Mouse (Mus musculus) liver, embryonic 16.5 days (tissue): Measurements from ENCODE around the gene Cdk12. TPM values are rescaled to one million over a fixed set of nuclear protein-coding genes. Genes with fewer than 3 reads are reported as not detected.
"Not testable (repeated sequence)": the region's sequence is repeated elsewhere in the genome, so short reads cannot be mapped to it uniquely, and the experiment has no call there.

Source experiments
- ATAC-seq: fragments of 200-750 bp; cut with Nextera tagmentation; 2 replicates; pipeline ENCODE4 v1.8.0; 2017; ENCODE audit warnings: low read depth, mild to moderate bottlenecking, moderate number of reproducible peaks, moderate library complexity
- H3K27ac ChIP-seq: fragments of 300-500 bp; sonication (generic); 2 replicates; pipeline ENCODE4 v1.5.1; 2014; ENCODE audit warnings: mild to moderate bottlenecking, low read length
- H3K27me3 ChIP-seq: fragments of 300-500 bp; sonication (generic); 2 replicates; pipeline ENCODE4 v1.6.1; 2014; ENCODE audit warnings: low read depth, low read length, mixed read lengths; ENCODE audit not compliant: control insufficient read depth, insufficient read depth
- H3K36me3 ChIP-seq: fragments of 300-500 bp; sonication (generic); 2 replicates; pipeline ENCODE4 v1.6.1; 2014; ENCODE audit warnings: mild to moderate bottlenecking; ENCODE audit not compliant: control insufficient read depth, insufficient read depth
- H3K4me1 ChIP-seq: fragments of 300-500 bp; sonication (generic); 2 replicates; pipeline ENCODE4 v1.6.1; 2014; ENCODE audit warnings: low read depth, low read length, mixed read lengths; ENCODE audit not compliant: control insufficient read depth
- H3K4me2 ChIP-seq: fragments of 300-500 bp; sonication (generic); 2 replicates; pipeline ENCODE4 v1.6.1; 2014; ENCODE audit warnings: low read depth, low read length, mixed read lengths
- H3K4me3 ChIP-seq: fragments of 300-500 bp; sonication (generic); 2 replicates; pipeline ENCODE4 v1.5.1; 2014; ENCODE audit warnings: low read depth, mild to moderate bottlenecking, low read length
- H3K9ac ChIP-seq: fragments of 300-500 bp; sonication (generic); 2 replicates; pipeline ENCODE4 v1.6.1; 2014; ENCODE audit warnings: low read depth, low read length
- H3K9me3 ChIP-seq: fragments of 300-500 bp; sonication (generic); replicated peaks from 2 replicates; pipeline ENCODE4 v1.6.1; 2016; ENCODE audit warnings: low read length; ENCODE audit not compliant: control insufficient read depth
- WGBS: fragments of 180-500 bp; shearing (Covaris S2); extraction: QIAGEN DNeasy Blood & Tissue Kit; methylation state at CpG from one replicate; pipeline ENCODE4 v1.1.7; 2014; ENCODE audit not compliant: insufficient replicate concordance; 5-methylcytosine and 5-hydroxymethylcytosine counted together
- polyA plus RNA-seq: library from polyadenylated mRNA; unstranded; fragments of >200 nt; fragmentation: Nextera tagmentation; extraction: Ambion mirVana; gene quantifications from 2 replicates; pipeline ENCODE4 v1.2.1, GENCODE M21; 2015

Cdk12 gene
- polyA plus RNA-seq = 5.5 and 5.7 TPM in 2 replicates

- peak within 1 kb of the TSS; percentile 100 for H3K27ac ChIP-seq
- under 1% methylated on average over 61 of the region's 63 CpGs for WGBS
- H3K4me2 ChIP-seq = peak within 1 kb of the TSS; percentile 54
- peak within 1 kb of the TSS; percentile 100 for H3K9ac ChIP-seq
- H3K9me3 ChIP-seq = no peaks in the 10 kb centered on the region
- peaks cover 1% of the 10 kb centered on the region for H3K36me3 ChIP-seq
- no peaks in the 10 kb centered on the region for H3K27me3 ChIP-seq
- H3K4me1 ChIP-seq = peaks cover 13% of the 10 kb centered on the region
- peak; percentile 87 for ATAC-seq
- H3K4me3 ChIP-seq = peak within 1 kb of the TSS; percentile 99
These were observed at the start of gene Cdk12 for GRCm38 (mm10) chr11:98202641-98203350. Gene Cdk12, plus strand, starts transcription at chr11:98203059.

GRCm38 (mm10) chr11:98155094-98155493 lies 47.8 kb upstream of the Cdk12 start:
- Histone ChIP-seq H3K36me3 (peaks cover 24% of the 10 kb centered on the region), H3K4me2 (no peak overlapping the region)
- ATAC-seq = no peak

GRCm38 (mm10) chr11:98168400-98168799 lies 34.5 kb upstream of the Cdk12 start:
- Histone ChIP-seq H3K9ac (no peak overlapping the region), H3K4me3 (no peak overlapping the region), H3K27me3 (no peaks in the 10 kb centered on the region), H3K9me3 (no peaks in the 10 kb centered on the region), H3K27ac (no peak overlapping the region), H3K4me1 (no peaks in the 10 kb centered on the region), H3K36me3 (peaks cover 34% of the 10 kb centered on the region), H3K4me2 (no peak overlapping the region)
- no peak for ATAC-seq
- 52% methylated on average over 1 of the region's 1 CpGs for WGBS

More at GRCm38 (mm10) chr11:98155094-98155493, 47.8 kb upstream of the Cdk12 start:
- Histone ChIP-seq H3K27ac (no peak overlapping the region), H3K9ac (no peak overlapping the region), H3K27me3 (no peaks in the 10 kb centered on the region), H3K4me3 (no peak overlapping the region), H3K9me3 (no peaks in the 10 kb centered on the region), H3K4me1 (peaks cover 2% of the 10 kb centered on the region; the same call in 1 of the 2 replicates)
- WGBS = 69% methylated on average over 6 of the region's 6 CpGs

- WGBS = 55% methylated on average over 3 of the region's 3 CpGs
- not testable (repeated sequence) for H3K4me2 ChIP-seq, H3K4me3 ChIP-seq, H3K9me3 ChIP-seq, H3K27me3 ChIP-seq, H3K4me1 ChIP-seq, H3K27ac ChIP-seq, H3K9ac ChIP-seq
- peak; percentile 64; the same call in 1 of the 2 replicates for ATAC-seq
- peaks cover 35% of the 10 kb centered on the region for H3K36me3 ChIP-seq
These were observed 20.7 kb upstream of the Cdk12 start for GRCm38 (mm10) chr11:98182149-98182548.

- Histone ChIP-seq H3K4me1 (peaks cover 9% of the 10 kb centered on the region), H3K9ac (no peak overlapping the region), H3K27me3 (no peaks in the 10 kb centered on the region), H3K4me2 (no peak overlapping the region), H3K36me3 (peaks cover 34% of the 10 kb centered on the region), H3K27ac (no peak overlapping the region), H3K9me3 (no peaks in the 10 kb centered on the region), H3K4me3 (no peak overlapping the region)
- WGBS = 85% methylated on average over 9 of the region's 9 CpGs
- no peak for ATAC-seq
These were observed 15.0 kb upstream of the Cdk12 start for GRCm38 (mm10) chr11:98187640-98188395.

- Histone ChIP-seq H3K9ac (no peak overlapping the region), H3K9me3 (no peaks in the 10 kb centered on the region), H3K36me3 (peaks cover 18% of the 10 kb centered on the region), H3K27ac (no peak overlapping the region), H3K4me1 (peaks cover 15% of the 10 kb centered on the region), H3K4me3 (no peak overlapping the region), H3K4me2 (no peak overlapping the region), H3K27me3 (no peaks in the 10 kb centered on the region)
- no peak for ATAC-seq
- 77% methylated on average over 5 of the region's 5 CpGs for WGBS
These were observed 12.0 kb upstream of the Cdk12 start for GRCm38 (mm10) chr11:98190820-98191219.

GRCm38 (mm10) chr11:98192901-98193805 lies 9.7 kb upstream of the Cdk12 start, which contains the start of gene Med1:
Gene Med1, minus strand, starts transcription at chr11:98193293.
- H3K4me2 ChIP-seq = peak within 1 kb of the TSS; percentile 62
- no peaks in the 10 kb centered on the region for H3K9me3 ChIP-seq
- peak; percentile 98 for ATAC-seq
- H3K4me3 ChIP-seq = peak within 1 kb of the TSS; percentile 76
- H3K27me3 ChIP-seq = no peaks in the 10 kb centered on the region
- H3K27ac ChIP-seq = peak within 1 kb of the TSS; percentile 85
- H3K36me3 ChIP-seq = peaks cover 12% of the 10 kb centered on the region
- H3K4me1 ChIP-seq = peaks cover 15% of the 10 kb centered on the region
- under 1% methylated on average over 53 of the region's 53 CpGs for WGBS
- peak within 1 kb of the TSS; percentile 80 for H3K9ac ChIP-seq

GRCm38 (mm10) chr11:98201791-98202640 lies 843 bp upstream of the Cdk12 start:
- Histone ChIP-seq H3K4me2 (peak overlapping the region; percentile 54), H3K27ac (peak overlapping the region; percentile 100), H3K9me3 (no peaks in the 10 kb centered on the region), H3K4me1 (peaks cover 13% of the 10 kb centered on the region), H3K36me3 (no peaks in the 10 kb centered on the region), H3K9ac (peak overlapping the region; percentile 68), H3K4me3 (peak overlapping the region; percentile 99), H3K27me3 (no peaks in the 10 kb centered on the region)
- WGBS = under 1% methylated on average over 27 of the region's 27 CpGs
- no peak for ATAC-seq
